Mouse (Mus musculus) ovary, adult 2 months (tissue): ENCODE measurements around the gene Mmp19. TPM values are rescaled to one million over a fixed set of nuclear protein-coding genes. Genes with fewer than 3 reads are reported as not detected.

Experiments
- polyA plus RNA-seq: library from polyadenylated mRNA; depleted of rRNA; stranded (reverse); fragments of >200 nt; gene quantifications from 2 replicates; pipeline ENCODE4 v1.2.3, GENCODE M21; 2012; rRNA removed

The Mmp19 gene
- 10.0 and 11.3 TPM in 2 replicates for polyA plus RNA-seq

DNA sequence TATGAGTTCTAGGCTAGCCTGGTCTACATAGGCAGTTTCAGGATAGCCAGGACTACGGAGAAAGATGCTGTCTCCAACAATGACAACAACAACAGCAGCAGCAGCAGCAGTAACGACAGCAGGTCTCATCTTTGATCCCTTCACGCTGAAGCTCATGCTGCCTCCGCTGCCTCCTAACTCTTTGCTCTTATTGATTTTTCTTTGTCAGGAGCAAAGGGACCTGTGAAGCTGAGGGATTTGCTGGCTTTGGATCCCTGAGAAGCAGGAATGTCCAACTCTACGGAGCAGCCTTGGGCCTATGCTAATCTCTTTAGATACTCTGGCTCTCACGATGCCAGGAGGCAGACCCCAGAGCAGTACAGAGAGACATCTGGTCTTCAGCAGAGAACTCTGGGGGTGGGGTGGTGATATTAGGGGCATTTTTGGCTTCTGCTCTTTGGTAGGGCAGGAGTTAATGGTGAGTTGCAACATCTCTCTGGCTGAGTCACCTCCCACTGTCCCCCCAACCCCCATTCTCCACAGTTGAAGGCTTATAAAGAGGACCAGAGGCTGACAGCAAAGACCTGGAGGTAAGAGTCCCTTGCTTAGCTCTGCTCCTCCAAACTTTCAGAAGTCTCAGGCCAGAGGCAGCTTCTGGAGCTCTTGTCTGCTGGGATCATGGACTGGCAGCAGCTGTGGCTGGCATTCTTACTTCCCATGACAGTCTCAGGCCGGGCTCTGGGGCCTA is at the start of gene Mmp19:
Gene Mmp19 (plus strand): TSS at position 513 of the 727 bp plus-strand sequence.

DNA sequence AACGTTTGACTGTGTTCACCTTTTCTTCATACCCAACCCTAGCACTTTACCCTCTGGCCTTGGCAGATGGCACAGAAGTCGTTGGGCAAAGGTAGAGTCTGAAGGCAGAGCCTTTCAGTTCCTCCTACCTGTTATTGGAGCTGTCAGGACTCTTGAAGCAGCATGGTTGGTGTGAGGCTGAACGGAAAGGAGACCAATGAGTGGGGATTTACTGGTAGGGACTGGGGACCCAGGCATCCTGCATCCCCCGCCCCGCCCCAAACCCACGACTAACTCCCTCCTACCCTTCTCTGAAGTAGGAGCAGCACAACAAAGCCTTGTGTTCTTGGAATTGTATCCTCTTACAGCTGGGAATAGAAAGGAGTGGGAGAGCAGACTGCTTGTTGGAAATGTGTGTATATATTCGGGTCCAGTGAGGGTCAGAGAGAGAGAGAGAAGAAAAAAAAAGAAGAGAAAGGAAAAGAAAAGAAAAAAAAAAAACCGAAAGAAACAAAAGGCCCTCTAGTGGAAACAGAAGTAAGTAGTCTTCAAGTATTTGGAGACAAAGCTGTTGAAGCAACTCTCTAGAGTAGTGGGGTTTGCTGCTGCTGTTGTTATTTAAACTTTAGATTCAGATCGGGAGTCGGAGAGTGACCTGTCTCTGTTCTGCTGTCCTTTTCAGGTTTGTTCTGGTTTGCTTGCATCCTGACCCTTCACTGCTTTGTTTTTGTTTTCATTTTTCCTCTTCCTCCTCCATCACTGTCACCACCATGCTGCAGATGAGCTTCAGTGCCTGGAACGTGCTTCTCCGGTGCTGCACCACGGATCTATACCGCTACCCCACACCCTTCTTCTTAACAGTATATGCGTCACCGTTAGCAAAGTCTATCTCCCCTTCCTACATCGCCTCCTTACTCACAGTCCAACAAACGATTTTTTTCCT is 45.8 kb upstream of the Mmp19 start, which contains the start of gene Dgka:
Gene Dgka (minus strand): TSS at position 176 of the 922 bp plus-strand sequence.

DNA sequence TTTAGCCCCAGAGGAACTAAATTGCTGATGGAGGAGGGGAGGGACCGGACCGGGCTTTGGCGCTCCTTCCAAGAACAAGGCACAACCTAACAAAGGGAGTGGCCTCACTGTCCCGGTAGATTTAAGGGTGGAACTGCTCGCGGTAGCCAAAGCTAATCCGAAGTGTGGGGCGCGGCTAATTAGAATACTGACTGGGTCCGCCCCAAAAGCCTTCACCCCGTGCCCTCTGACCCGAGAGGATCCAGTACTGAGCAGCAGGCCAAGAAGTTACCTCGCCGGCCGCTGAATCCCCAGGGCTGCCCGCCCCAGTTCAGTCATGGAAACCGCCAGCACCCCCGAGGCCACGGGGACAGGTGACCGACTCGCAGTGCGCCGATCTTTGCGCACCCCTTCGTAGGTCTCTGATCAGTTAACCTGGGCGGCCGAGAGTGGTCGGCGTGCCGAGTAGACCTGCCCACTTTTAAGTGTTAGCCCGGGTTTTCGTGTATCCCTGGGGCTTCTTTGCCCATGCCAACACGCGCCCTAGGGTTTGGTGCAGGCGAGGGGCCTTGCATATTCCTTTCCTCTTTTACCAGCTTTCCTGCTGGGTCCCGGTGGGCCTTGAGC is 43.0 kb upstream of the Mmp19 start, which contains the start of gene Pym1:
Gene Pym1 (plus strand): TSS at position 244 of the 606 bp plus-strand sequence.

DNA sequence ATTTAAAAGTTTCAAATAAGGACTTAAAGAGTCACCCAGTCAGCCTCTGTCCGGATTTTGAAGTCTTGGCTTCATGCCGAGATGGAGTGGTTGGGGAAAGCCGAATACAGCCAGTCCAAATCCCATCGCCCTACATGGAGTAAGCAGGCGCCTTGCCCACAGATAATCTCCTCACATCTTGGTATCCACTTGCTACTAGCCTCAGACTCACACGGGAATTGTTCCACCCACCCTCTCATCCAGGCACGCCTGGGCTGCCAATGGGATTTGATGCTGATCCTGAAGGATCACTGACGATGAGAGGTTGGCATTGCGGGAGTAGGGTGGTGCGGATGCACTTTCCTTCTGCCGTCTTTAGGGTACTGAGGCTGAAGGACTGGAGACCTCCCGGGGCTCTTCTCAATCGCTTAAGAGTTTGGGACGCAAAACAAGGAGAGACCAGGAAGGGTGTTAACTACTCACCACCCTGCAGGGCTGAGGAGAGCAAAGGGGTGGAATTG is 13.1 kb downstream of the Mmp19 start, which contains the start of gene Dnajc14:
Gene Dnajc14 (plus strand): TSS at position 292 of the 500 bp plus-strand sequence.

DNA sequence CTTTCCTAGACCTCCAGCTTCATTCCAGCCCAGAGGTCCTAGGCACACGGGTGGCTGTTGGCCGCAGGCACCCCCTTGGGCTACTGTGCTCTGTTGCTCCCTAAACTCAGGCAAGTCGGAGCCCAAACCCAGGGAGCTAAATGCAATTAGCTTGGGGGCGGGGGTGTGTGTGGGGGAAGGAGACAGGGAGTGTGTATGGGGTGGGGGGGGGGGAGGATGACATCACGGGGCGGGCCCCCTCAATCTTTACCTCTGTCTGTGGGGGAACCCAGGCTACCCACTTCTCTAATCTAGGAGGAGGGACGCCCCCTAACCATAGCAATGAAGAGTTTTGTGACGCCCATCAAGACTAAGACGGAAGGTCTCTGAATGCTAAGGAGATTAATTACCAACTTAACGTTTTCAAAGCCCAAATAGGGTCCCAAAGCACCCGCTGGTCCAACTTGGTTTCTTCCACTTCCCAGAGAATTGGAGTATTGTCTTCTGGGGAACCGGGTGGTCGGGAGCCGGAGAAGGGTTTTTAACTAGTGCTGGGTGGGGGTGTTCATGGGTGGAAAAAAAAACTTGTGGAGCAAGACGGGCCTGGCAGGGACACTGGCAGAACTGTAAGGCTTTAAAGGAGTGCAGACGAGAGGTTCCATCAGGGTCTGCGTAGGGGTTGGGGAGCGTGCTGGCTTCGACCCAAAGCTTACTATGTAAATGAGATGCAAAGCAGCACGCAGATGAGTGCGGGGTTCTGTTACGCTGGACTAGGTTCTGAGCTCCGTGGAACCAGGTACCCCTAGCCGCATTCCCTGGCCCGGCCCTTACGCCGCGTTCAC is 13.8 kb downstream of the Mmp19 start, which contains the start of gene Tmem198b:
Gene Tmem198b (minus strand): TSS at position 100 of the 821 bp plus-strand sequence.

DNA sequence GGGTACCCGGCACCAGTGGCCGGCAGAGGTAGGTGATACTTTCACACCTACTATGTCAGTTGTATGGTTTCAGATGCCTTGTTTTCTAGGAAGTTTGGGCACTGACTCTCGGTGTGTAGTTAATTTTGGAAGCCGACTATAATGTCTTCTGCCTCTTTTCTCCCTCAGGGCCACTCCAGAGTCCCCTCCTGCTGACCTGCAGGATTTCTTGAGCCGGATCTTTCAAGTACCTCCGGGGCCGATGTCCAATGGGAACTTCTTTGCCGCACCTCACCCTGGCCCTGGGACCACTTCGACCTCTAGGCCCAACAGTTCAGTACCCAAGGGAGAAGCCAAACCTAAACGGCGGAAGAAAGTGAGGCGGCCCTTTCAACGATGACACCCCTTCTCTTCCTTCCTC is 26.3 kb downstream of the Mmp19 start, which contains the start of gene Sarnp:
Gene Sarnp (plus strand): TSS at position 301 of the 400 bp plus-strand sequence.

DNA sequence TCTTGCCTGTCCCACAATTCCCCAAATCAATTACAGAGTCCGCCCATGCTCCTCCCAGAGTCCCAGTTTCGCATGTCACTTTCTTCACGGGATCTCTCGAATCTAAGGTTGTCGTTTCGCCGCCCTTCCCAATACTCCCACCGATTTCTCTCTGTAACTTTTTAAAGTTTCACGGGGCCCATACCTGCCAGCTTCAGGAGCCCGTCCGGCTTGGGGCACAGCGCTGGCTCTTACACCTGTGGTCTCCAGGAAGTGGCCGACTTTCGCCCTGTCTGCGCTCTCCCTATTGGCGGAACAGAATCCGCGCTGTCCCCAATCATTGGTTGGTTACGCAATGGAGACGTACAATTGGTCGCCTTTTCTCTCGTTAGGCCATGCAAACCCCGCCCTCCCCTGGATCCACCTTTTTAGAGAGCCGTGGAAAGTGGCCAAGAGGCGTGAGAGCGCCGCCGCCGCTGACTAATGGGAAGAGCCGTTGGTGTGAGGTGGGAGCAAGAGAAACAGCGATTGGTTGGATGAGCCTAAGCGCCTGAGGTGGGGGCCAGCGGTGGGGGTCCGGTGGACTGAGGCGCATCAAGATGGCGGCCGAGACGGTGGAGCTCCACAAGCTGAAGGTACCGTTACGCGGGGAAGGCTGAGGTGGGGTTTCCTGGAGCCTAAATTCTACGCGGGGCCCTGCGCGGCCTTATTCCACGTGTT is 30.8 kb downstream of the Mmp19 start, which contains the start of gene Ormdl2:
Gene Ormdl2 (minus strand): TSS at position 288 of the 699 bp plus-strand sequence.

Other genes with a start within 250 kb of the Mmp19 start
- 18.0 and 21.1 TPM in 2 replicates for gene Zc3h10, start 243.1 kb upstream of the Mmp19 start, polyA plus RNA-seq
- gene Rpl41, start 241.6 kb upstream of the Mmp19 start, polyA plus RNA-seq, result 2,417 and 2,489 TPM in 2 replicates
- gene Pa2g4, start 224.9 kb upstream of the Mmp19 start, polyA plus RNA-seq, result 14.1 and 17.1 TPM in 2 replicates
- 6.8 and 6.9 TPM in 2 replicates for gene Erbb3, start 201.3 kb upstream of the Mmp19 start, polyA plus RNA-seq
- 1,277 and 1,434 TPM in 2 replicates for gene Rps26, start 164.2 kb upstream of the Mmp19 start, polyA plus RNA-seq
- gene Ikzf4, start 144.9 kb upstream of the Mmp19 start, polyA plus RNA-seq, result 2.2 and 3.8 TPM in 2 replicates
- gene Suox, start 116.8 kb upstream of the Mmp19 start, polyA plus RNA-seq, result 6.7 and 11.9 TPM in 2 replicates
- 68.7 and 73.1 TPM in 2 replicates for gene Rab5b, start 94.6 kb upstream of the Mmp19 start, polyA plus RNA-seq
- 1.5 and 1.9 TPM in 2 replicates for gene Pmel, start 86.7 kb upstream of the Mmp19 start, polyA plus RNA-seq
- gene Cdk2, start 85.9 kb upstream of the Mmp19 start, polyA plus RNA-seq, result 17.5 and 21.4 TPM in 2 replicates
- gene Dgka, start 46.1 kb upstream of the Mmp19 start, polyA plus RNA-seq, result 14.3 and 18.2 TPM in 2 replicates
- gene Pym1, start 43.0 kb upstream of the Mmp19 start, polyA plus RNA-seq, result 20.8 and 23.0 TPM in 2 replicates
- gene Dnajc14, start 13.2 kb downstream of the Mmp19 start, polyA plus RNA-seq, result 10.4 and 10.8 TPM in 2 replicates
- 34.2 and 35.6 TPM in 2 replicates for gene Tmem198b, start 13.5 kb downstream of the Mmp19 start, polyA plus RNA-seq
- 1.6 and 4.1 TPM in 2 replicates for gene Sarnp, start 26.4 kb downstream of the Mmp19 start, polyA plus RNA-seq
- gene Ormdl2, start 30.7 kb downstream of the Mmp19 start, polyA plus RNA-seq, result 30.3 and 44.4 TPM in 2 replicates
- 4.8 and 5.4 TPM in 2 replicates for gene Gdf11, start 100.8 kb downstream of the Mmp19 start, polyA plus RNA-seq
- 152 and 168 TPM in 2 replicates for gene Cd63, start 110.1 kb downstream of the Mmp19 start, polyA plus RNA-seq
- 34.5 and 43.3 TPM in 2 replicates for gene Rdh5, start 132.0 kb downstream of the Mmp19 start, polyA plus RNA-seq
- 242 and 261 TPM in 2 replicates for gene Bloc1s1, start 133.1 kb downstream of the Mmp19 start, polyA plus RNA-seq
- gene Itga7, start 142.9 kb downstream of the Mmp19 start, polyA plus RNA-seq, result 36.2 and 36.9 TPM in 2 replicates
- 0.59 and 1.1 TPM in 2 replicates for gene Mettl7b, start 170.1 kb downstream of the Mmp19 start, polyA plus RNA-seq
- not detected in 2 replicates for gene Olfr9, start 198.5 kb downstream of the Mmp19 start, polyA plus RNA-seq
- gene Olfr763, start 219.9 kb downstream of the Mmp19 start, polyA plus RNA-seq, result not detected in 2 replicates
- gene Olfr764-ps1, start 249.0 kb downstream of the Mmp19 start, polyA plus RNA-seq, result not detected in 2 replicates